Mouse (Mus musculus) neural tube, embryonic 14.5 days (tissue): ENCODE data around the gene Ptpa. TPM values are rescaled to one million over a fixed set of nuclear protein-coding genes. Genes with fewer than 3 reads are reported as not detected.
A peak's percentile ranks its signal among the peaks of the same experiment; 100 is the strongest.

Experiments used
- ATAC-seq: fragments of 200-750 bp; cut with Nextera tagmentation; 2 replicates; pipeline ENCODE4 v1.8.0; 2017; ENCODE audit warnings: low read depth, mild to moderate bottlenecking, moderate TSS enrichment, moderate library complexity
- H3K27ac ChIP-seq: fragments of 300-500 bp; sonication (generic); 2 replicates; pipeline ENCODE4 v1.5.1; 2014; ENCODE audit warnings: low read depth, mild to moderate bottlenecking, control low read depth, low read length, moderate library complexity, mixed read lengths
- H3K27me3 ChIP-seq: fragments of 300-500 bp; sonication (generic); 2 replicates; pipeline ENCODE4 v1.6.1; 2014; ENCODE audit warnings: low read length; ENCODE audit not compliant: control insufficient read depth, insufficient read depth
- H3K36me3 ChIP-seq: fragments of 300-500 bp; sonication (generic); 2 replicates; pipeline ENCODE4 v1.6.1; 2014; ENCODE audit warnings: low read length, mixed read lengths; ENCODE audit not compliant: control insufficient read depth, insufficient read depth
- H3K4me1 ChIP-seq: fragments of 300-500 bp; sonication (generic); 2 replicates; pipeline ENCODE4 v1.6.1; 2014; ENCODE audit warnings: low read length; ENCODE audit not compliant: control insufficient read depth, insufficient read depth
- H3K4me2 ChIP-seq: fragments of 300-500 bp; sonication (generic); 2 replicates; pipeline ENCODE4 v1.6.1; 2014; ENCODE audit warnings: mild to moderate bottlenecking, low read depth, low read length, control low read depth
- H3K4me3 ChIP-seq: fragments of 300-500 bp; sonication (generic); 2 replicates; pipeline ENCODE4 v1.5.1; 2014; ENCODE audit warnings: low read depth, low read length, control low read depth, mixed read lengths
- H3K9ac ChIP-seq: fragments of 300-500 bp; sonication (generic); replicated peaks from 2 replicates; pipeline ENCODE4 v1.6.1; 2014; ENCODE audit warnings: low read depth, mild to moderate bottlenecking, control low read depth, low read length, mixed read lengths
- H3K9me3 ChIP-seq: fragments of 300-500 bp; sonication (generic); 2 replicates; pipeline ENCODE4 v1.6.1; 2016; ENCODE audit warnings: low read length; ENCODE audit not compliant: control insufficient read depth
- WGBS: fragments of 180-500 bp; shearing (Covaris S2); extraction: QIAGEN DNeasy Blood & Tissue Kit; methylation state at CpG from one replicate; pipeline ENCODE4 v1.1.7; 2014; 5-methylcytosine and 5-hydroxymethylcytosine counted together
- polyA plus RNA-seq: library from polyadenylated mRNA; unstranded; fragments of >200 nt; fragmentation: Nextera tagmentation; extraction: Ambion mirVana; gene quantifications from 2 replicates; pipeline ENCODE4 v1.2.1, GENCODE M21; 2014

Gene Ptpa
- 65.8 and 70.7 TPM in 2 replicates for polyA plus RNA-seq

GRCm38 (mm10) chr2:30415936-30416648 lies at the start of gene Ptpa:
Gene Ptpa, plus strand, starts transcription at chr2:30416039.
- peak within 1 kb of the TSS; percentile 96 for H3K27ac ChIP-seq
- peak within 1 kb of the TSS; percentile 84 for H3K4me3 ChIP-seq
- H3K4me2 ChIP-seq: peak within 1 kb of the TSS; percentile 71
- no peaks in the 10 kb centered on the region for H3K27me3 ChIP-seq
- WGBS: under 1% methylated on average over 57 of the region's 67 CpGs
- H3K9me3 ChIP-seq: no peaks in the 10 kb centered on the region
- H3K9ac ChIP-seq: peak within 1 kb of the TSS; percentile 89
- peaks cover 27% of the 10 kb centered on the region for H3K4me1 ChIP-seq
- peak; percentile 92 for ATAC-seq
- 0 out of 2 replicates have a peak, but pooled peaks cover 4% of the 10 kb centered on the region for H3K36me3 ChIP-seq

- Histone ChIP-seq H3K27ac (no peak overlapping the region), H3K9me3 (no peaks in the 10 kb centered on the region), H3K36me3 (peaks cover 35% of the 10 kb centered on the region), H3K4me3 (no peak overlapping the region), H3K4me1 (peaks cover 12% of the 10 kb centered on the region), H3K9ac (no peak overlapping the region), H3K4me2 (no peak overlapping the region), H3K27me3 (no peaks in the 10 kb centered on the region)
- WGBS: 67% methylated on average over 5 of the region's 5 CpGs
- no peak for ATAC-seq
These were observed 49.6 kb upstream of the Ptpa start for GRCm38 (mm10) chr2:30366203-30366602.

- WGBS: over 99% methylated on average over 8 of the region's 8 CpGs
- Histone ChIP-seq H3K36me3 (peaks cover 65% of the 10 kb centered on the region), H3K4me3 (no peak overlapping the region), H3K4me1 (no peaks in the 10 kb centered on the region), H3K4me2 (no peak overlapping the region), H3K9me3 (no peaks in the 10 kb centered on the region), H3K27ac (no peak overlapping the region), H3K27me3 (no peaks in the 10 kb centered on the region), H3K9ac (no peak overlapping the region)
- no peak for ATAC-seq
These were observed 44.3 kb upstream of the Ptpa start for GRCm38 (mm10) chr2:30371544-30371943.

GRCm38 (mm10) chr2:30372726-30373125 lies 43.1 kb upstream of the Ptpa start:
- Histone ChIP-seq H3K4me1 (no peaks in the 10 kb centered on the region), H3K4me3 (no peak overlapping the region), H3K9me3 (no peaks in the 10 kb centered on the region), H3K27me3 (no peaks in the 10 kb centered on the region), H3K4me2 (no peak overlapping the region), H3K36me3 (peaks cover 66% of the 10 kb centered on the region), H3K27ac (no peak overlapping the region), H3K9ac (no peak overlapping the region)
- ATAC-seq: no peak
- WGBS: 97% methylated on average over 5 of the region's 5 CpGs

GRCm38 (mm10) chr2:30375893-30376292 lies 39.9 kb upstream of the Ptpa start:
- no peaks in the 10 kb centered on the region for H3K9me3 ChIP-seq
- no peak for ATAC-seq
- H3K4me3 ChIP-seq: no peak overlapping the region
- H3K27ac ChIP-seq: no peak overlapping the region
- no peaks in the 10 kb centered on the region for H3K27me3 ChIP-seq
- H3K36me3 ChIP-seq: peaks cover 59% of the 10 kb centered on the region
- H3K9ac ChIP-seq: no peak overlapping the region
- no peak overlapping the region for H3K4me2 ChIP-seq
- H3K4me1 ChIP-seq: no peaks in the 10 kb centered on the region
- 95% methylated on average over 10 of the region's 10 CpGs for WGBS

- Histone ChIP-seq H3K4me2 (no peak overlapping the region), H3K27ac (no peak overlapping the region), H3K4me1 (no peaks in the 10 kb centered on the region), H3K27me3 (no peaks in the 10 kb centered on the region), H3K9ac (no peak overlapping the region), H3K9me3 (no peaks in the 10 kb centered on the region), H3K4me3 (no peak overlapping the region), H3K36me3 (peaks cover 51% of the 10 kb centered on the region)
- WGBS: 94% methylated on average over 5 of the region's 5 CpGs
- ATAC-seq: no peak
These were observed 38.1 kb upstream of the Ptpa start for GRCm38 (mm10) chr2:30377721-30378120.

- Histone ChIP-seq H3K36me3 (peaks cover 49% of the 10 kb centered on the region), H3K9ac (no peak overlapping the region), H3K4me2 (no peak overlapping the region), H3K27me3 (no peaks in the 10 kb centered on the region), H3K27ac (no peak overlapping the region), H3K4me3 (no peak overlapping the region), H3K9me3 (no peaks in the 10 kb centered on the region), H3K4me1 (no peaks in the 10 kb centered on the region)
- WGBS: 93% methylated on average over 7 of the region's 7 CpGs
- ATAC-seq: no peak
These were observed 36.5 kb upstream of the Ptpa start for GRCm38 (mm10) chr2:30379307-30379706.

GRCm38 (mm10) chr2:30380564-30381376 lies 35.1 kb upstream of the Ptpa start:
- 90% methylated on average over 10 of the region's 10 CpGs for WGBS
- no peaks in the 10 kb centered on the region for H3K27me3 ChIP-seq
- no peak overlapping the region for H3K4me2 ChIP-seq
- no peak overlapping the region for H3K9ac ChIP-seq
- H3K4me3 ChIP-seq: no peak overlapping the region
- no peak for ATAC-seq
- H3K4me1 ChIP-seq: no peaks in the 10 kb centered on the region
- H3K27ac ChIP-seq: no peak overlapping the region
- H3K9me3 ChIP-seq: no peaks in the 10 kb centered on the region
- H3K36me3 ChIP-seq: peaks cover 47% of the 10 kb centered on the region

GRCm38 (mm10) chr2:30381377-30381725 lies 34.5 kb upstream of the Ptpa start:
- Histone ChIP-seq H3K36me3 (peaks cover 41% of the 10 kb centered on the region), H3K4me2 (no peak overlapping the region), H3K27me3 (no peaks in the 10 kb centered on the region), H3K27ac (no peak overlapping the region), H3K4me3 (no peak overlapping the region), H3K4me1 (no peaks in the 10 kb centered on the region), H3K9me3 (no peaks in the 10 kb centered on the region), H3K9ac (no peak overlapping the region)
- WGBS: 93% methylated on average over 4 of the region's 4 CpGs
- no peak for ATAC-seq
